Mouse (Mus musculus) brown adipose tissue, adult 24 weeks (tissue): ENCODE measurements around the gene Gprc5d. TPM values are rescaled to one million over a fixed set of nuclear protein-coding genes. Genes with fewer than 3 reads are reported as not detected.

Source experiments
- H3K27ac ChIP-seq: fragments of 200-500 bp; replicated peaks from 2 replicates; pipeline ENCODE4 v1.5.1; 2012; ENCODE audit warnings: low read depth, mild to moderate bottlenecking, low read length
- H3K4me1 ChIP-seq: fragments of 200-500 bp; 2 replicates; pipeline ENCODE4 v1.6.1; 2012; ENCODE audit warnings: low read length, mixed read lengths; ENCODE audit not compliant: control insufficient read depth, insufficient read depth, insufficient read length
- H3K4me3 ChIP-seq: fragments of 200-500 bp; 2 replicates; pipeline ENCODE4 v1.5.1; 2012; ENCODE audit warnings: low read depth, mild to moderate bottlenecking, low read length, moderate library complexity; ENCODE audit not compliant: insufficient read depth
- polyA plus RNA-seq: library from polyadenylated mRNA; stranded (reverse); fragments of >200 nt; gene quantifications from 2 replicates; pipeline ENCODE4 v1.2.4, GENCODE M21; 2012; ENCODE audit not compliant: missing spikeins, insufficient read depth, insufficient read length

Gprc5d gene
- polyA plus RNA-seq, 1 experiment, result not detected

DNA sequence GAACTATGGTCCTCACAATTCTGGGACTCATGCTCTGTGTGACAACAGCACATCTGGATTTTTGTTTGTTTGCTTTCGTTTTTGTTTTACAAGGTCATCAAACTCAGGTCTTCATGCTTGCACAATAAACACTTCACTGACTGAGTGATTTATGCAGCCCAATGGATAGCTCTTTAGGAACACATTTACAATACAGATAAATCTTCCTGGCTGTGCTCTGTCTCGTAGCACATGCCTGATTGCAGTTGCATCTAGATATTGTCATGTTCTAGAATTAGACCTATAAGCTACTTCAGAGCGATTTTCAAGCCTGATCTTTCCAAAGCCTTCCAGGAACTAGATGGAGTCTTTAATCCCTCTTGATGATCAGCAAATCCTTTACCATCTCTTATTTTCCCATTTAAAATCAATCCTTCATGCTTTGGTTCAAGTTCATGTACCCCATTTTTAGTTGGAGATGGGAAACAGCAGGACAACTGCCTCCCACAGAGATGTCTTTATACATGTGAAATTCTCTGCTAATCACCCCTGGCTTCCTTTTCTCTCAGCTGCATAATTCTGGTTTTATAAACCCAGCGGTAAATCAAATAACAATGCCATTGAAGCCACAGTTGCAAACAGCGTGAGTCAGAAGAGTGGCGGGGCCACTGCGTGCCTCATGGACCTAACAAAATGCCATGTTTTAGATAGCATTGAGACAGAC, 5.5 kb downstream of the Gprc5d start:
- H3K27ac ChIP-seq, result no peak overlapping the region
- no peaks in the 10 kb centered on the region for H3K4me1 ChIP-seq
- no peak overlapping the region for H3K4me3 ChIP-seq

DNA sequence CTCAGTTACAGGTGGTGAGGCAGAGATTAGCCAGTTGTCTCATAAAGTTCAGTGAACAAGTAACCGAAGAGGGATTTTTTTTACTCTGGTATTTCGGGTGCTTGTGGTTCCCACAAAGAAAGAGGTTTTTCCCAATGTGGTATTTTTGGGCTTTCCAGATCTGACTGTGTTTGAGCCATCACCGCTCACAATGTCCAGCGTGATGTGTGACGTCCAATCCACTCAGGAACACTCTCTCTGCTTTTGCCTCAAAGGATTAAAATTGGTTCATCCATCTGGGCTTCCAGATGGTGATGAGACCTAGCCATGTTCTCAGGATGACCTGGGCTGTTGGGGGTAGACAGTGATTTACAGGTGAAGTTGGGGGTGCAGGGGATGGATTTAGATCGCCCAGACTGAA, 11.1 kb downstream of the Gprc5d start:
- H3K4me1 ChIP-seq, result no peaks in the 10 kb centered on the region
- no peak overlapping the region for H3K27ac ChIP-seq
- no peak overlapping the region for H3K4me3 ChIP-seq

GRCm38 (mm10) chr6:135102736-135103303, 15.3 kb downstream of the Gprc5d start:
- Histone ChIP-seq H3K4me1 (no peaks in the 10 kb centered on the region), H3K4me3 (no peak overlapping the region), H3K27ac (no peak overlapping the region)

DNA sequence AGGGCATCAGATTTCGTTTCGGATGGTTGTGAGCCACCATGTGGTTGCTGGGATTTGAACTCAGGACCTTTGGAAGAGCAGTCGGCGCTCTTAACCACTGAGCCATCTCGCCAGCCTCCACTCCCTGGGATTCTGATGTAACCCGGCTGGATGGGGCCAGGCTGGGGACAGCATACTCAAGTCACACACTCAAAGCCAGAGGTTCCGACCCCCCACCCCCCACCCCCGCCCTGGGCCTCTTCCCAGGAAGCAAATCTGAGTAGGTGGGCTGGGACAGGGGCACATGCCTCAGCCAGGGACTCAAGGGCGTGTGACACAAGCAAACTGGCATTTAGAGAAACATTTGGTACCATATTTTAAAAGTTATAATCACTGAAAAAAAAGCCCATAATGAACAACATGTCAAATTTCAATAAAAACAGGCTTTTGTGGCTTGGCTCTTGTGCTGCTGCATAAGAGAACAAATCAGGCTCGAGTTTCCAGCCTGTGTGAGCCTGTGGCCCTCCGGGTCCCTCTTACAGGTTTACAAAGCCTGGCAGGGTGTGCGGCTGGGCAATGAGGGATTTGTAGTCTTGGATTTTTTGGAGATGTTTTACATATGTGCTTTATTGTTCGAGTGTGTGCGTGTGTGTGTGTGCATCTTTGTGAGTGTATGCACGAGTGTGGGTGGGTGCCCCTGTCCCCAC, 17.2 kb downstream of the Gprc5d start:
- Histone ChIP-seq H3K27ac (no peak overlapping the region), H3K4me1 (no peaks in the 10 kb centered on the region), H3K4me3 (no peak overlapping the region)

DNA sequence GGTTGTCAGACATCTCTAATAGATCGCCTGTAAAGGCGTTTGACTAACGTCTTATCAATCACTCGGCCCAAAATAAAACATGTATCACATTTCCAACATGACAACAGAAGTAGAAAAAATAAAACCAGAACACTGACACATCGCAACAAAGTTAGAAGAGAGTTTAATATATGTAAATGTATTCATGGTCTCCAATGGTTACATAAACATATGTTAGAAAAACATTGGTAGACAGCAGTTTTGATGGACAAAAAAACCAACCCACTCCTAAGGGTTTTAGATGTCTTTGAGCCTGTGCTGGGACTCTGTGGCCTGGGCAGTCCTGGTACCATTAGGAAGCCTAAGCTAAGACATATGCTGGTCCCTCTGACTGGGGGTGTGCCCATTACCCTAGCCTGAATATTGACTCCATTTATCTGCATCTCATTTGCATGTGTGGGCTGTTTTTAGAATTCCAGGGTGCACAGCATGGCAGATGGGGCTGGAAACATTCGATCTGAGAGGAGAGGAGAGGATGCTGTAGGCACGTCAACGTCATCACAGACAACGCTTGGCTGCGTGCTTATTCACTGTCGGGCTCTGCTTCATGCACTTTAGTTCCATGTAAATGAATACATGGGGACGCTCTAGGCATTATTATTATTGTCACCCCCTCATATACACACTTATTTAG, 25.1 kb downstream of the Gprc5d start:
- Histone ChIP-seq H3K4me3 (no peak overlapping the region), H3K4me1 (no peaks in the 10 kb centered on the region), H3K27ac (no peak overlapping the region)

GRCm38 (mm10) chr6:135090661-135091060, 27.4 kb downstream of the Gprc5d start:
- Histone ChIP-seq H3K4me3 (no peak overlapping the region), H3K4me1 (no peaks in the 10 kb centered on the region), H3K27ac (no peak overlapping the region)

DNA sequence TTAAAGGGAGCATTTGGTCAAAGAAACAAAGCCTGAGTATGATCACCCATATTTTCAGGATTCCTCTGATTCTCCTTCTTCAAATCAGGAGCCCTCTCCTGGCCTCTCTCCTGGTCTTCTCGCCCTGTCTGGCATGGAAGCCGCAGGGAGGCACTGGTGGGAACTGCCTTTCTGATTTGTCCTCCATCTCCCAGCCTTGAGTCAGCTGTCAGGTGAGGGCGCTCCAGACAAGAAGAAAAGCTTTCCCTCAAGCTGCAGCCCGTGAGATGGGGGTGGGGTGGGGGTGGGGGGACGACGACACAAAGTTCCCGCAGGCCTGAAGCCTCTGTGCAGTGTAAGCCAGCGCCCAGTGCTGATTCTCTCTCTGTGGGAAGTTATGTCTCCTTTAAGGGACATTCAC, 28.3 kb downstream of the Gprc5d start:
- H3K4me3 ChIP-seq, result no peak overlapping the region
- H3K4me1 ChIP-seq, result no peaks in the 10 kb centered on the region

GRCm38 (mm10) chr6:135087721-135088451, 30.2 kb downstream of the Gprc5d start:
- no peak overlapping the region for H3K27ac ChIP-seq
- no peaks in the 10 kb centered on the region for H3K4me1 ChIP-seq
- no peak overlapping the region for H3K4me3 ChIP-seq

More for the DNA sequence above, 28.3 kb downstream of the Gprc5d start:
- H3K27ac ChIP-seq, result no peak overlapping the region

GRCm38 (mm10) chr6:135085703-135086102, 32.4 kb downstream of the Gprc5d start:
- Histone ChIP-seq H3K27ac (no peak overlapping the region), H3K4me3 (no peak overlapping the region), H3K4me1 (no peaks in the 10 kb centered on the region)

DNA sequence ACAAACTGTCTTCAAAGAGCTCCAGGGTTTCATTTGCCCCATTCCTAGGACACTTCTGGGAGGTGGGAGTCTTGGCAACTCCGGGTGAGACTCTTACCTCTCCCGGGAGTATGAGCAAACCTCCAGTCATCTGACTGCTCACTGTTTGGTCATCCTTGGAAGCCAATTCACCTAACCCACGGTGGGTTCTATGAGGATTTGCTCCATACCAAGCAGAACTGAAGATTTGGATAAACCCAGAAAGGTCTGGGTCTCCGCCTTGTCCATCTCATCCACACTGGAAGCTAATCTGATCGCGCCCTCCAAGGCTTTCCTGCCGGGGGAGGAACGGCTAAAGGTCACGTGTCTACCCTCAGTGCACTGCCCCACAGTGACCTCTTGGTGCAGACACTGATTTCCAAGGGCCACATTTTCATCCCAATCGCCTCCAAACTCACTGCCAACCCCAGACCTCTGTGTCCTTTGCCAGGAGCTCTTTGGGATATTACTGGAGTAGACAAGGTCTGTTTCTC, 34.0 kb downstream of the Gprc5d start:
- no peak overlapping the region for H3K4me3 ChIP-seq
- no peaks in the 10 kb centered on the region for H3K4me1 ChIP-seq
- no peak overlapping the region for H3K27ac ChIP-seq

- H3K4me1 ChIP-seq, result no peaks in the 10 kb centered on the region
- no peak overlapping the region for H3K4me3 ChIP-seq
These were observed 39.7 kb downstream of the Gprc5d start for GRCm38 (mm10) chr6:135078420-135078819.

DNA sequence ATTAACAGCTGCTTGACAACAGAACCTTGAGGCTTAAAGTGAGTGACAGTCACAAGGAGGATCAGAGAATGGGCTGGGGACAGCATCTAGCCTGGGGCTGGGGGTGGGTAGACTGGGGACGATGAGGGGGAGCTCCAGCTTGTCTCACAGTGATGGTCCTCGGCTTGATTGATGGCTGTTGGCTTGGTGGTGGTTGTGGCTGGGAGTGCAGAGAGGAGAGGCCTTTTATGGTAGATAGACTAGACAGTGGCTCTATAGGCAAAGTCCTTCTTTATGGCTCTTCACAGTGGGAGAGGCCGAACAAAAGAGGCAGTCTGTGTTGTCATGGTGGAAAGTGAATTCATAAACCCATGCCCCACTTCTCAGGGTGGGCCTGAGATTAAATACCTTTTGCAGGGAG, 41.9 kb downstream of the Gprc5d start:
- no peak overlapping the region for H3K27ac ChIP-seq
- H3K4me1 ChIP-seq, result no peaks in the 10 kb centered on the region
- H3K4me3 ChIP-seq, result no peak overlapping the region

More at GRCm38 (mm10) chr6:135078420-135078819, 39.7 kb downstream of the Gprc5d start:
- no peak overlapping the region for H3K27ac ChIP-seq

DNA sequence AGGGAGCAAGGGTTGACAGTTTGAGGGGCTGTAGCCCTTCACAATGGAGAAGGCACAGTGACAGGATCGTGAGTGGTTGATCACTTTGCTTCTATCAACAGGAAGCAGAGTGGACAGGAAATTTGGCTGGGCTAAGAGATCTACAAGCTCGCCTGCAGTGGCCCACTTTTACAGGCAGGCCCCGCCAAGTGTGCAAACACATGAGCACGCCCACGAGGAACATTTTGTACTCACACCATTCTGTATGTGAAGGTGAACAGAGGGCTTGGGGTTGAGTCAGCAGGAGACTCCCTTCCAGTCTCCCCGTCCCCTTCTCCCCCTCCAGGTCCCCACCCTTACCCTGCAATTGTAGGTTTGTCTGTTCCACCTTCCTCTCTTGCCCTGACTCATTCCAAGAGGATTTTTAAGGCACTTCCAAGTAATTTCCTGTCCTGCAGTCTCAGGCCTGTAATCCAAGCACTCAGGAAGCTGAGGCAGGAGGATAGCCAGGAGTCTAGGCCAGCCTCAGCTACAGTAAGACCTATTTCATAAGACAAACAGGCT, 43.6 kb downstream of the Gprc5d start:
- Histone ChIP-seq H3K4me3 (no peak overlapping the region), H3K27ac (no peak overlapping the region), H3K4me1 (no peaks in the 10 kb centered on the region)

DNA sequence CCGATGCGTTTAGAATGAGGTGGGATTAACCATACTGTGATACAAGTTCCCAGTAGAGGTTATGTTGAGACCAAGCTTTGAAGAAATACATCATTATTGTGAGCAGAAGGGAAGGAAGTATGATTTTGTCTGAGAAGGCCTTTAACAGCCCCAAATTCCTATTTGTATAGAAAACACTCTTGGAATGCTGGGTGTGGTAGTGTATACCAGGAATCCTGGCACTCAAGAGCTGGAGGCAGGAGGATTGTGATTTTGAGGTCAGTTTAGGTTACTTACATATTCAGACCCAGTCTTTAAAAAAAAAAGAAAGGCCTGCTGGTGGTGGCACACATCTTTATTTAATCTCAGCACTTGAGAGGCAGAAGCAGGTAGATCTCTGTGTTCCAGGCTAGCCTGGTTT, 47.7 kb downstream of the Gprc5d start:
- H3K27ac ChIP-seq, result no peak overlapping the region
- H3K4me1 ChIP-seq, result 0 out of 2 replicates have a peak, but pooled peaks cover 2% of the 10 kb centered on the region
- no peak overlapping the region for H3K4me3 ChIP-seq
